Mouse (Mus musculus): Measurements from ENCODE around the gene Gramd1b. TPM values are rescaled to one million over a fixed set of nuclear protein-coding genes. Genes with fewer than 3 reads are reported as not detected.

Gene Gramd1b
- polyA plus RNA-seq, 1 experiment from 2014 or later, result 4.2 TPM

DNA sequence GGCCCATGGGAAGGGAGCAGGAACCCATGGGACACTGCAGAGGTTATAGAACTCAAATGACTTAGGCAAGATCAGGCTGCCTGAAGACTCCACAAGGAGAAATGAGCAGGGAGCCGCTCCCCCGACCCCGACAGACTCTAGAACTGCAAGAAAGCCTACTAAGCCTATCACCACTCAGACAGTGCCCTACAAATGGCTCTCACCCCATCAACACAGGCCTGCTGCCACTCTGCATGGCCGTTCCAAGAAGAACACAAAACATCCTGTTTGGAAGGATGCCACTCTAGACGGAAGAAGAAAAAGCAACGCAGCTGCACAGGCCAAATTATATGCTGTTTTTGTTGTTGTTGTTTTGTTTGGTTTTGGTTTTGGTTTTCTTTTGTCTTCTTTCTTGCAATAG, 86.2 kb downstream of the Gramd1b start:
- Histone ChIP-seq H3K4me2 (ENCODE audit: low read depth, low read length) (no peak overlapping the region), H3K4me1 (replicated peaks; ENCODE audit: control insufficient read depth, insufficient read depth, low read length) (0 out of 2 replicates have a peak, but pooled peaks cover 2% of the 10 kb centered on the region), H3K4me3 (ENCODE audit: low read length) (no peak overlapping the region), H3K9ac (ENCODE audit: low read length) (no peak overlapping the region), H3K9me3 (ENCODE audit: control insufficient read depth, low read length) (no peaks in the 10 kb centered on the region), H3K36me3 (ENCODE audit: control insufficient read depth, insufficient read depth, low read length) (no peaks in the 10 kb centered on the region), H3K27me3 (ENCODE audit: control insufficient read depth, insufficient read depth, low read depth, low read length) (no peaks in the 10 kb centered on the region), H3K27ac (ENCODE audit: low read length) (no peak overlapping the region)
- WGBS, result 68% methylated on average over 6 of the region's 6 CpGs
- ATAC-seq (ENCODE audit: low read depth), result peak; percentile 62; the same call in 1 of the 2 replicates

DNA sequence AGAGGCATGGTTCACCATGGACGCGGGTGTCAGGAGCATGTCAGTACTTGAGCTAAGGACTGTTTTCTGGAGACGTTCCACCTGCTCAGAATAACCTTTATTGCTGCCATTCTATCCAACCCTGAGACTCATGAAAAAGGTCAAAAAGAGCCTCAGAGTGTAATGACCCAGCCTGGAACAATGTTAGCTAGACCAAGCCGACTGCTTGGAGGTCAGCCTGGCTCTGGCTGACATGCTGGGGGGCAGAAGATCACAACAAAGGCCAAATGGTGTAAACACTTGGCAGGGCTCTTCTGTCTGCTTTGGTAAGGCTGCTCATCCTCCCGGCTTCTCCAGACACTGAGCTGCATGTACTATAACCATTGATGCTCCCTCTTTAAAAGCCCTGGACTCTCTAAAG, 88.4 kb downstream of the Gramd1b start:
- WGBS, result 71% methylated on average over 5 of the region's 5 CpGs

DNA sequence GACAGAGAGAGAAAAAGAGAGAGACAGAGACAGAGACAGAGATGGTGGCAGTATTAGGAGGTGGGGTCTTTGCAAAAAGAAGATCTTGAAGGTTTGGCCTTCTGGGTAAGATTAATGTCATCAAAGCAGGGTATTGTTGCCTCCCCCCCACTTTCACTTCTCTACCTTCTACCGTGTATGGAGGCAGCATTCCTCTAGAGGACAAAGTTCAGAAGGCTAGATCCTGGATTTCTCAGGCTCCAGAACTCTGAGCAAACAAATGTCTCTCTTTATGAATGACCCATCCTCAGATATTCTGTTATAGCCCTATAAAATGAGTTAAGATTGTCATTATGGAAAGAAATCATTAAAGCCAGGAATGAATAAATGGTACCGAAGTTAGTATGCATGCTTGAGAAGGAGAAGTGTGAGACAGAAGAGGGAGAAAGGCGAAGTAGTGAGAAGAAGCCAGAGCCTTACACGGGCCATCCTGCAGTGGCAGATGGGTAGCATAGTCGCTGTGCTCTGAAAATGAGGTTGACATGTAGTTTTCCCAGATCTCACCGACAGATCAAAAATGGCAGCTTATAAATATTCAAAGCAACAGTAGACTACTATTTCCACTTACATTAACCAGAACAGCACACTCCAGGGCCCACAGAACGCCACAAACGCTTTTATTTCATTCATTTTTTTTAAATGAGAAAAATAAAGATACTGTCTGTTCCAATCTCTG, 91.1 kb downstream of the Gramd1b start:
- WGBS, result 81% methylated on average over 8 of the region's 8 CpGs
- H3K4me2 ChIP-seq (ENCODE audit: low read depth, low read length), result no peak overlapping the region
- no peak for ATAC-seq (ENCODE audit: low read depth)

More for the DNA sequence above, 88.4 kb downstream of the Gramd1b start:
- Histone ChIP-seq H3K36me3 (ENCODE audit: control insufficient read depth, insufficient read depth, low read length) (no peaks in the 10 kb centered on the region), H3K4me3 (ENCODE audit: low read length) (no peak overlapping the region), H3K9me3 (ENCODE audit: control insufficient read depth, low read length) (no peaks in the 10 kb centered on the region), H3K4me2 (ENCODE audit: low read depth, low read length) (no peak overlapping the region), H3K4me1 (replicated peaks; ENCODE audit: control insufficient read depth, insufficient read depth, low read length) (0 out of 2 replicates have a peak, but pooled peaks cover 2% of the 10 kb centered on the region), H3K27ac (ENCODE audit: low read length) (no peak overlapping the region), H3K9ac (ENCODE audit: low read length) (no peak overlapping the region), H3K27me3 (ENCODE audit: control insufficient read depth, insufficient read depth, low read depth, low read length) (no peaks in the 10 kb centered on the region)
- ATAC-seq (ENCODE audit: low read depth), result no peak

DNA sequence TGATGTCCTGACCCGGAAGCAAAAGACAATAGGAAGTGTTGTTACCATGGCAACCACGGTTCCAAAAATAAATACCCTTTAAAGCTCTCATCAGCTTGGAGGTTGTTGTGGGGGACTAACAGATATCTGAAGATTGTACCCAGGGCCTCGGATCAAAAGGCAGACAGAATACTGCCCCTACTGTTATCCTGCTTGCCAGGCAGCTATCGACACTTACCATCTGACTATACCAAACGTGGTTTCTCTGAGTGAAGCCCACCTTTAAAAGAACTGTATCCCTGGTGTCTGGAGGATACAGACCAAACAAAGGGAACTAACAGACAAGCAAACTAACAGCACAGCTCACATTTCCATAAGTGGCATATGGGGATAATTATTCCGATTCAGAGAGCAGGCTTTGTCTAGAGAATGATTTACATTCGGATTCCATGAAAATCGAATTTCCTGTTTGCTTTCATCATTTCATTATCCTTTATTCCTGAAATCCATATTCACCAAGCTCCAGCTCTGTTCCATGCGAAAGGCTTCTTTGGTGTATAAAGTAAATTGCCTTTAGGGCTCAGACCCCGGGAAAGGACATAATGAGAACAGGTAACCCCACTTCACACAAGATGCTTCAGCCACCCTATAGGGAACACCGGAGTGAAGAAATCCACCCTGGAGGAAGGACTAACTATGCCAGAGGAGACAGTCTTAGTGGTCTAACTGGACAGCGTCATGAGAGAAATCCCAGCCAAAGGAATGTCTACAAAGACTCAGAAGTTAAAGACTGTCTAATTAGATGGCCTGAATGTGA, 92.3 kb downstream of the Gramd1b start:
- Histone ChIP-seq H3K27ac (ENCODE audit: low read length) (no peak overlapping the region), H3K36me3 (ENCODE audit: control insufficient read depth, insufficient read depth, low read length) (no peaks in the 10 kb centered on the region), H3K9me3 (ENCODE audit: control insufficient read depth, low read length) (no peaks in the 10 kb centered on the region), H3K9ac (ENCODE audit: low read length) (no peak overlapping the region), H3K4me2 (ENCODE audit: low read depth, low read length) (no peak overlapping the region), H3K4me1 (replicated peaks; ENCODE audit: control insufficient read depth, insufficient read depth, low read length) (no peaks in the 10 kb centered on the region), H3K27me3 (ENCODE audit: control insufficient read depth, insufficient read depth, low read depth, low read length) (no peaks in the 10 kb centered on the region), H3K4me3 (ENCODE audit: low read length) (no peak overlapping the region)
- WGBS, result 71% methylated on average over 12 of the region's 12 CpGs
- no peak for ATAC-seq (ENCODE audit: low read depth)

More for the DNA sequence above, 91.1 kb downstream of the Gramd1b start:
- H3K36me3 ChIP-seq (ENCODE audit: control insufficient read depth, insufficient read depth, low read length), result no peaks in the 10 kb centered on the region
- no peak overlapping the region for H3K27ac ChIP-seq (ENCODE audit: low read length)
- H3K4me1 ChIP-seq (replicated peaks; ENCODE audit: control insufficient read depth, insufficient read depth, low read length), result 0 out of 2 replicates have a peak, but pooled peaks cover 2% of the 10 kb centered on the region
- H3K9ac ChIP-seq (ENCODE audit: low read length), result no peak overlapping the region
- no peaks in the 10 kb centered on the region for H3K27me3 ChIP-seq (ENCODE audit: control insufficient read depth, insufficient read depth, low read depth, low read length)
- H3K4me3 ChIP-seq (ENCODE audit: low read length), result no peak overlapping the region
- H3K9me3 ChIP-seq (ENCODE audit: control insufficient read depth, low read length), result no peaks in the 10 kb centered on the region

DNA sequence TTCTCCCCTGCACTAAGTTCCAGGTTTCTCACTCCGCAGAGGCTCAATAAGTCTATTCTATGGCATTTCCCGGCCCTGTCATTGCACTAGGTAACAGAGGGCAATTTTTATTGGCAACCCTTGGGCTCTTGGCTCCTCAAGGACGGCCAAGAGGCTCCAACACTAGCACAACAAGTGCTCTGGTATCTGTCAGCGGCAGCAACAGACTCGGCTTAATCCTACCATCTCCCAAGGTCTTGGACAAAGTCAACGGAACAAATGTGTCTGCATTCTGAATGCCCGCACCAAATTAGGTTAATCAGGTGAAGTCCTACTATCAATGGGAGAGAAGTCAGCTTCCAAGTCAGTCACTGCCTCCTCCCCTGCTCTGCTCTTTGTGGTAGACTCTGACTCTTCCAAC, 93.3 kb downstream of the Gramd1b start:
- H3K4me1 ChIP-seq (replicated peaks; ENCODE audit: control insufficient read depth, insufficient read depth, low read length), result no peaks in the 10 kb centered on the region
- no peak overlapping the region for H3K4me3 ChIP-seq (ENCODE audit: low read length)
- H3K9ac ChIP-seq (ENCODE audit: low read length), result no peak overlapping the region
- no peaks in the 10 kb centered on the region for H3K36me3 ChIP-seq (ENCODE audit: control insufficient read depth, insufficient read depth, low read length)
- H3K27me3 ChIP-seq (ENCODE audit: control insufficient read depth, insufficient read depth, low read depth, low read length), result no peaks in the 10 kb centered on the region
- no peaks in the 10 kb centered on the region; the same call in 1 of the 2 replicates for H3K9me3 ChIP-seq (ENCODE audit: control insufficient read depth, low read length)
- ATAC-seq (ENCODE audit: low read depth), result no peak
- no peak overlapping the region for H3K27ac ChIP-seq (ENCODE audit: low read length)
- WGBS, result 88% methylated on average over 7 of the region's 7 CpGs
- no peak overlapping the region for H3K4me2 ChIP-seq (ENCODE audit: low read depth, low read length)

DNA sequence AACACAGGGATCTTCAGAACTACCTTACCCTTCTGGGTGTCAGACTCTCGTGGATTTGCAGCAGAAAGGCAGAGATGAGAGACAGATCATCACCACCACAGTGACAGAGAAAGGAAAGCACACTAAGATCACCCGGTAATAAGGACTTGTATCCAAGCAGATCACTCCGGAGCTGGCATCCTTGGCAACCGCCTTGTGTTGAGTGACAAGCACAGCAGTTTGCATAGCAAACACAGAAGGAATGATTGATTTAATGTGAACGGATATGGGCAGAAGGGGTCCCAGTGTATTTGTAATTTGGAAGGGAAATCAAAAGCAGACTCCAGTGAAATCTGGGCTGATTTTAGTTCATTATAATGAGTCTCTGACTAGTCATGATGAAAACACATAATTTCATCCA, 97.9 kb downstream of the Gramd1b start:
- ATAC-seq (ENCODE audit: low read depth), result no peak
- no peaks in the 10 kb centered on the region for H3K36me3 ChIP-seq (ENCODE audit: control insufficient read depth, insufficient read depth, low read length)
- no peaks in the 10 kb centered on the region for H3K4me1 ChIP-seq (replicated peaks; ENCODE audit: control insufficient read depth, insufficient read depth, low read length)
- H3K4me2 ChIP-seq (ENCODE audit: low read depth, low read length), result no peak overlapping the region
- H3K27me3 ChIP-seq (ENCODE audit: control insufficient read depth, insufficient read depth, low read depth, low read length), result no peaks in the 10 kb centered on the region
- H3K27ac ChIP-seq (ENCODE audit: low read length), result no peak overlapping the region
- H3K9me3 ChIP-seq (ENCODE audit: control insufficient read depth, low read length), result no peaks in the 10 kb centered on the region; the same call in 1 of the 2 replicates
- no peak overlapping the region for H3K9ac ChIP-seq (ENCODE audit: low read length)
- no peak overlapping the region for H3K4me3 ChIP-seq (ENCODE audit: low read length)
- WGBS, result 76% methylated on average over 5 of the region's 5 CpGs

DNA sequence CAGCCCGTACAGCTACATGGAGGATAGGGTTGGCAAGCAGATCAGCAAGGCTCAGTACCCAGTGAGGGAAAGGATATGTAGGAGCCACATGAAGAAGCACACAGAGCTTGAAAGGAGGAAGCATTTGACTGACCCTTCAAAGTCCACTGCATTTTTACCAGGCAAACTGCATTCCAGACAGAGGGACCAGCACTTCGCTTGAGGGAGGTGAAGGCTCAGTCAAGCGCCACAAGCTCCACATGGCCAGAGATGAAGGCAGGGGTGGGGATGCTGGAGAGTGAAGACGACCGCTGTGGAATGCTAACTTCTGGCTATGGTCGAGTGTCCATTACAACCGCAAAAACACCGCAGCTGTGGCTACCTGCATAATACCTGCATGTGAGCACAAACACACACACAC, 100.2 kb downstream of the Gramd1b start:
- no peaks in the 10 kb centered on the region; the same call in 1 of the 2 replicates for H3K9me3 ChIP-seq (ENCODE audit: control insufficient read depth, low read length)

DNA sequence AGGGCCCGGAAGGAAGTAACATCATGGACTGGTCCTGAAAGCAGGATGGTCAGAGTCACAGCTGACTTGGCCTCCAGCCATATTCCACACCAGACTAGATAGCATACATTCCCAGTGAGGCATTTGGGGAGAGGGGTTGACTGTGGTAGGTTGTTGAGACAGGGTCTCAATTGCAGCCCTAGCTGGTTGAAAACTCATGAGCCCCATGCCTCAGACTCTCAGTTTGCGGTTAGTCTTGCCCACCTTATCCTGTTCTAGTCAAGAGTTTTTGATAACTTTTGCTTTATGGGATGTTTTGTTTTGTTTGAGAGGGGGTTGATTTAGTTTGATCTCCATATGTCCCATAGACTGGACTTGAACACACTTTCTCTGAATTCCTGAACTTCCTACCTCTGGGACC, 103.5 kb downstream of the Gramd1b start:
- Histone ChIP-seq H3K27ac (ENCODE audit: low read length) (no peak overlapping the region), H3K9me3 (ENCODE audit: control insufficient read depth, low read length) (no peaks in the 10 kb centered on the region; the same call in 1 of the 2 replicates), H3K9ac (ENCODE audit: low read length) (no peak overlapping the region), H3K36me3 (ENCODE audit: control insufficient read depth, insufficient read depth, low read length) (no peaks in the 10 kb centered on the region), H3K4me2 (ENCODE audit: low read depth, low read length) (no peak overlapping the region), H3K4me1 (replicated peaks; ENCODE audit: control insufficient read depth, insufficient read depth, low read length) (peaks cover 6% of the 10 kb centered on the region; the same call in 1 of the 2 replicates), H3K27me3 (ENCODE audit: control insufficient read depth, insufficient read depth, low read depth, low read length) (no peaks in the 10 kb centered on the region), H3K4me3 (ENCODE audit: low read length) (no peak overlapping the region)
- no peak for ATAC-seq (ENCODE audit: low read depth)
- 84% methylated on average over 2 of the region's 2 CpGs for WGBS

More for the DNA sequence above, 100.2 kb downstream of the Gramd1b start:
- 76% methylated on average over 8 of the region's 8 CpGs for WGBS
- ATAC-seq (ENCODE audit: low read depth), result no peak
- no peaks in the 10 kb centered on the region for H3K4me1 ChIP-seq (replicated peaks; ENCODE audit: control insufficient read depth, insufficient read depth, low read length)
- H3K4me3 ChIP-seq (ENCODE audit: low read length), result no peak overlapping the region
- no peak overlapping the region for H3K4me2 ChIP-seq (ENCODE audit: low read depth, low read length)
- H3K36me3 ChIP-seq (ENCODE audit: control insufficient read depth, insufficient read depth, low read length), result no peaks in the 10 kb centered on the region
- no peaks in the 10 kb centered on the region for H3K27me3 ChIP-seq (ENCODE audit: control insufficient read depth, insufficient read depth, low read depth, low read length)
- no peak overlapping the region for H3K9ac ChIP-seq (ENCODE audit: low read length)
- H3K27ac ChIP-seq (ENCODE audit: low read length), result no peak overlapping the region

DNA sequence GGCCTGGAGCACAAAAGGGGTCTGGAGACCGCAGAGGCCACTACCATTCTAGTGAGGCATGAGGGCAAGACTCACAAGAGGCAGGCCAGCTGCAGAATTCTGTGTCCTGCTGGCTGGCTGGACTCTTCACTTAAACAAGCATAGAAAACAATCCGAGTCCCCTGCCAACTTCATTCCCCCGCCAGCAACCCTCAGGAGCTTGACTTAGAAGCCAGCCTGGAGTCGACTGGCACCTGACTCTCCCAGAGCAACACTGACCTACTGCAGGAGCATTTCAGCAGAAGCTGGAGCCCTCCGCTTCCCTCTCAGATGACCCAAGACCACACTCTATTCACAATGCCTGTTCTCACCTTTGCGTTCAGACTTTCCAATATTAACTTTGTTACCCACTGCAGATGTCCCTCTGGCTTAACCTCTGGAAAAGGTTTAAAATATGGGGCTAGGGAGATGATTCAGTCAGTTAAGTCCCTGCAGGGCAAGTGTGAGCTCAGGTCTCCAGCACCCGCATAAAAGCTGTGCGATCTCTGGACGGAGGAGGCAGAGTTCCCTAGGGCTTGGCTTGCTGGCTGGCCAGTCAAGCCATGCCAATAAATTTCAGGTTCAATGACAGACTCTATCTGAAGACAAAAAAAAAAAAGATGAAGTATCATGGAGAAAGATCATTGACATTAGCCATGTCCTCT, 104.8 kb downstream of the Gramd1b start:
- Histone ChIP-seq H3K9me3 (ENCODE audit: control insufficient read depth, low read length) (no peaks in the 10 kb centered on the region), H3K27ac (ENCODE audit: low read length) (no peak overlapping the region), H3K4me1 (replicated peaks; ENCODE audit: control insufficient read depth, insufficient read depth, low read length) (peaks cover 6% of the 10 kb centered on the region; the same call in 1 of the 2 replicates), H3K9ac (ENCODE audit: low read length) (no peak overlapping the region), H3K4me3 (ENCODE audit: low read length) (no peak overlapping the region), H3K4me2 (ENCODE audit: low read depth, low read length) (no peak overlapping the region), H3K27me3 (ENCODE audit: control insufficient read depth, insufficient read depth, low read depth, low read length) (no peaks in the 10 kb centered on the region), H3K36me3 (ENCODE audit: control insufficient read depth, insufficient read depth, low read length) (no peaks in the 10 kb centered on the region)
- WGBS, result 75% methylated on average over 9 of the region's 9 CpGs
- no peak for ATAC-seq (ENCODE audit: low read depth)

All from lung, embryonic 16.5 days (tissue).